Mouse (Mus musculus) midbrain, embryonic 10.5 days (tissue): ENCODE measurements at regions not wholly inside any gene's neighbourhood (a gene's known extent, or its start where the extent isn't known, plus 50 kb on each side); places are given as distances from the start of the nearest gene placed in this dataset.

Experiments used
- DNase-seq: peaks from one replicate; pipeline ENCODE4 v3.0.0-alpha.2; 2017; ENCODE audit warnings: low spot score
- H3K27ac ChIP-seq: fragments of 300-500 bp; sonication (generic); replicated peaks from 2 replicates; pipeline ENCODE4 v1.5.1; 2016; ENCODE audit warnings: mild to moderate bottlenecking
- H3K27me3 ChIP-seq: fragments of 300-500 bp; sonication (generic); 2 replicates; pipeline ENCODE4 v1.6.1; 2016; ENCODE audit warnings: low read depth, mild to moderate bottlenecking; ENCODE audit not compliant: poor library complexity, severe bottlenecking
- H3K36me3 ChIP-seq: fragments of 300-500 bp; sonication (generic); 2 replicates; pipeline ENCODE4 v1.6.1; 2016; ENCODE audit warnings: mild to moderate bottlenecking, moderate library complexity
- H3K4me1 ChIP-seq: fragments of 300-500 bp; sonication (generic); 2 replicates; pipeline ENCODE4 v1.6.1; 2016
- H3K4me3 ChIP-seq: fragments of 300-500 bp; sonication (generic); 2 replicates; pipeline ENCODE4 v1.5.1; 2016; ENCODE audit warnings: mild to moderate bottlenecking, moderate library complexity
- H3K9me3 ChIP-seq: fragments of 300-500 bp; sonication (generic); replicated peaks from 2 replicates; pipeline ENCODE4 v1.6.1; 2016; ENCODE audit warnings: mild to moderate bottlenecking
- WGBS: fragments of 180-500 bp; shearing (Covaris S2); methylation state at CpG from one replicate; pipeline ENCODE4 v1.1.7; 2016; 5-methylcytosine and 5-hydroxymethylcytosine counted together

DNA sequence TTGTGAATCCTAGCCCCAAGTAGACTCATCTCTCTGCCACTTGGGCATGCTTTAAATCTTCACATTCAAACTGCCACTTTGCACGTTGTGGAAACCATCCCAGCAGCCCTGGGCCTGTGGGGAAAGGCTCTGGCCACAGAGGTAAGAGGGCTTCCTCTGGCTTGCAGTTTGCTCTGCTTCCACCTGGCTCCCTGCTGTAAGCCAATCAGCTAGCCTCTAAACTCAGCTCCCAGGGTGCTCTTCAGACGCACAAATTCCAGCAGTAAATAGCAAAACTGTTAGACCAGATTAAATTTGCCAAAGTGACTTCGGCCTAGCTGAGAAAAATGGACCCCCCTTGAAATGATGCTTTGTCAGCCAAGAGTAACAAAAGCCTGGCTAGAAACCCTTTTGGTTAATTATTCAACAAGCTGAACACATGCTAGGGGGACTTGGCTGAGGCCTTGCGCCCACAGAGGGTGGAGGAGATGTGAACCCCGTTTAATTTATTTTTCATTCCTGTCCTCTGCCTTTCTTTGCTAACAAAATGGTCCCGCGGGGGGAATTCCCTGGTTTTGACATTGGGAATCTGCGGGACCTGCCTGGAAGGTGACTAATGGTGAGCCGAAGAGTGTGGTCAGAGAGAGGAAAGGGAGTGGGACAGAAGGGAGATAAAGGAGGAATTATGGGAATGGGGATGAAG is 84.1 kb upstream of the Cops8 start:
- WGBS, result 76% methylated on average over 9 of the region's 9 CpGs
- no peaks in the 10 kb centered on the region for H3K27me3 ChIP-seq
- no peaks in the 10 kb centered on the region for H3K36me3 ChIP-seq
- no peak for DNase-seq
- H3K9me3 ChIP-seq, result no peaks in the 10 kb centered on the region
- H3K27ac ChIP-seq, result 0 out of 2 replicates have a peak overlapping the region, but pooled peaks have one; percentile 39
- peaks cover 32% of the 10 kb centered on the region for H3K4me1 ChIP-seq
- no peak overlapping the region for H3K4me3 ChIP-seq

GRCm38 (mm10) chr1:90519284-90520275 is 83.2 kb upstream of the Cops8 start:
- Histone ChIP-seq H3K9me3 (no peaks in the 10 kb centered on the region), H3K4me3 (no peak overlapping the region), H3K4me1 (peaks cover 33% of the 10 kb centered on the region), H3K36me3 (no peaks in the 10 kb centered on the region), H3K27ac (peak overlapping the region; percentile 39), H3K27me3 (no peaks in the 10 kb centered on the region)
- DNase-seq, result no peak
- 71% methylated on average over 12 of the region's 12 CpGs for WGBS

DNA sequence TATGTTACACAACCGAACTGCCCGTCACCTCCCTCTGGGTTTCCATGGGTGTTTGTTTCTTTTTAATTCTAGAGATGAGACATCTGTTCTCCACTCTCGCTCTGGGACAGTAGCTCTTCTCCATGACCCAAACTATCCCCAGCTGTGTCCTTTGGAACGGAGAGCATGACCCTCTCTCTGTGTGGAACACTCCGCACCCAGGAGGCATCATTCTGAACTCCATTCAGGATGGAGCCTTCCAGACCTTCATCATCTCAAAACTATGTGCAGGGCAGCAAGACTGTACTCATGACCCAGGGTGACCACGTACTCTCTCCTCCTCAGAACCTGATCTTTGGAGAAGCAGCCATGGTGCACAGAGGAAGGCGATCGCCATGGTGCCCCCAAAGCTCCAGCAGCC is 80.5 kb upstream of the Cops8 start:
- Histone ChIP-seq H3K4me3 (no peak overlapping the region), H3K4me1 (peaks cover 30% of the 10 kb centered on the region), H3K9me3 (no peaks in the 10 kb centered on the region), H3K27ac (no peak overlapping the region), H3K27me3 (no peaks in the 10 kb centered on the region), H3K36me3 (no peaks in the 10 kb centered on the region)
- WGBS, result 87% methylated on average over 8 of the region's 8 CpGs
- DNase-seq, result no peak

DNA sequence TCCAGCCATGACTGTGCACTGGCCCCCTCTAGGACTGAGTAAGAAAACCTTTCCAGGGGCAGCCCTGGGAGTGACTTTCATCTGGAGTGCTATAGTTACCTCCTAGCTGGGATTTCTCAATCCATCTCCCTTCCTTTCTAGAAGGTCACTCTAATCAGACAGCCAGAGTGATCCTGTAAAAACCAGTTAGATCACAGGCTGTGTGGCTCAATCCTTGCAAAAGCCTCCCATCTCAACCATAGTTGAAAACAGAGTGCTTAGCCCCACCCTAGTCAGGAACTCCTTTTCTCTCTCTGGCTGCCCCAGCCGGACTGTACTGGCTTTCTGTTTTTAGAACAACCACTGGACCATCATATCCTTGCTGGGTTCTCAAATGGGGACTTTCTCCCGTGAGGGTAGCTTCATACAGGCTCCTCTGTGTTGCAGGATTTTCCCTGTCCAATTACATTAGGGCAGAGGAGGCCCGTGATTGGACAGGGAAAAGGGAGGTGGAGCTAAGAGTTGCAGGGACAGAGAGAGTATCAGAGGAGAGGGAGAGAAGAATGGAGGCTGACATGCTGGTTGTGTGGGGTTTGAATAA is 78.0 kb upstream of the Cops8 start:
- no peak overlapping the region for H3K4me3 ChIP-seq
- H3K9me3 ChIP-seq, result no peaks in the 10 kb centered on the region
- H3K27me3 ChIP-seq, result no peaks in the 10 kb centered on the region
- no peaks in the 10 kb centered on the region for H3K36me3 ChIP-seq
- H3K27ac ChIP-seq, result 0 out of 2 replicates have a peak overlapping the region, but pooled peaks have one; percentile 9
- WGBS, result 33% methylated on average over 3 of the region's 3 CpGs
- no peak for DNase-seq
- H3K4me1 ChIP-seq, result peaks cover 29% of the 10 kb centered on the region

DNA sequence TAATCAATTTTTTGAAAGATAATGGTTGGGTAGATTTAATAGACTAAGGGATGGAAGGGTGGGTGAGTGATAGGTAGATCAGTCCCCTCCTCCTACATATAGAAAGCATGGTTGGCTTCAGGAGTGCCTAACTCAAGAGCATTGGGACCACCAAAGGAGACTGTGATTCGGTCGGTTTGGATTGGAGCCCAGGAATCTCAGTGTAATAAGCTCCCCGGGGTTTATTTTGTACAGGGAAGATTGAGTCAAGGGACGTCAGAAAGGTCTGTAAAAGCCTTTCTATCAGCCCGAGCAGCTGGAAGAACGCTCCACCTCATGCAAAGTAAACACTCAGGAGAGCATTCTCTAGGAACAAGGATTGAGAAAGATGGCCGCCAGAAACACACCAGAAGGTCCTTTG is 76.5 kb upstream of the Cops8 start:
- H3K27me3 ChIP-seq, result no peaks in the 10 kb centered on the region
- no peak for DNase-seq
- H3K4me1 ChIP-seq, result peaks cover 22% of the 10 kb centered on the region
- H3K36me3 ChIP-seq, result no peaks in the 10 kb centered on the region
- H3K4me3 ChIP-seq, result no peak overlapping the region
- H3K27ac ChIP-seq, result peak overlapping the region; percentile 49; the same call in 1 of the 2 replicates
- H3K9me3 ChIP-seq, result no peaks in the 10 kb centered on the region
- 87% methylated on average over 7 of the region's 7 CpGs for WGBS

DNA sequence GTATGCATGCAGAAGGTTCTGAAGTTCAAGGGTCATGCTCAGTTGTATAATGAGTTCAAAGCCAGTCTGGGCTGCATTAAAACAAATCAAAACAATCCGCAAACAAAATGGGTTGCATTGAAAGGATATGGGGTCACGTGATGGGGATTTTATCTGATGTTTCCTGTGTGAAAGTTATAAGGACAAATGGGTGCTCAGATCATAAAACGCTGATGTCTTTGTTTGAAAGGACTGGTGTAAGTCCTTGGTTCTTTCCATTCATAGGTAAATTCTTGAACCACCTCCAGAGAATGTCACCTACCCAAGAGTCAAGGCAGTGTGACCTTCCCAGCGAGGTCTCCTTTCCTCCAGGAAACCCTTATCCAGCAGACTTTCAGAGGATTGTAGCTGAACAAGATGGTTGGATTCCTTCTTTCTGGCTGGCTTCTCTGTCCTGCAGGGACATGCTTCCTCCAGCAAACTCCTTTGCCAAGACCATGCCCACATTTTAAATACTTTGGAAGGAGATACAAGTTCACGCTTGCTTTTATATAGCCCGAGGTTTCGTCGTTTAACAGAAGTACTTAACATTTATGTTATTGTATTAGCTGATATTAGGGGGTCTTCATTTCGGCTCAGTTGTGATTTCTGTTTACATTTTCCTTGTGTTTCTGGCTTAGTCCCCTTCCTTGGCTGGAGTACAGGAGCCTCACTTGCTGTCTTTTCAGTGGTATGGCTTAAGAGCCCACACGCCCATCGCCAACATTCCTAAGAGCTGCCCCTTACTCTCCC is 74.6 kb upstream of the Cops8 start:
- H3K27ac ChIP-seq, result peak overlapping the region; percentile 38
- WGBS, result 76% methylated on average over 11 of the region's 11 CpGs

GRCm38 (mm10) chr1:90533481-90533880 is 69.3 kb upstream of the Cops8 start:
- H3K4me3 ChIP-seq, result no peak overlapping the region
- no peaks in the 10 kb centered on the region for H3K27me3 ChIP-seq
- H3K27ac ChIP-seq, result no peak overlapping the region
- no peak for DNase-seq
- H3K36me3 ChIP-seq, result no peaks in the 10 kb centered on the region
- no peaks in the 10 kb centered on the region for H3K9me3 ChIP-seq
- H3K4me1 ChIP-seq, result peaks cover 13% of the 10 kb centered on the region
- WGBS, result 93% methylated on average over 6 of the region's 6 CpGs

More for the DNA sequence above, 74.6 kb upstream of the Cops8 start:
- DNase-seq, result no peak
- no peak overlapping the region for H3K4me3 ChIP-seq
- no peaks in the 10 kb centered on the region for H3K27me3 ChIP-seq
- H3K36me3 ChIP-seq, result no peaks in the 10 kb centered on the region
- H3K9me3 ChIP-seq, result no peaks in the 10 kb centered on the region
- H3K4me1 ChIP-seq, result peaks cover 27% of the 10 kb centered on the region

DNA sequence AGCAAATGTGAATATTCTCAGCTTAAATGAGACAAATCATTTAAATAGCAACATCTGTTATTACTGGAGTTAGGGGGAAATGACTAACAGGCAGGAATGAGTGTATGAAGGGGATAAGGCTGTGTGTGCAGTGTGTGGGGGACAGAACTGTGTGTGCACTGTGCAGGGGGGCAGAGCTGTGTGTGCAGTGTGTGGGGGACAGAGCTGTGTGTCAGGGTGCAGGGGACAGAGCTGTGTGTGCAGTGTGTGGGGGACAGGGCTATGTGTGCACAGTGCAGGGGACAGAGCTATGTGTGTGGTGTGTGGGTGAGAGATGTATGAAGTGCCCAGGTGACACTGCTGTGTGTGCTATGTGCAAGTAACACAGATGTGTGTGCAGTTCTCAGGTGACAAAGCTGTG is 66.7 kb upstream of the Cops8 start:
- H3K36me3 ChIP-seq, result no peaks in the 10 kb centered on the region
- peaks cover 9% of the 10 kb centered on the region for H3K4me1 ChIP-seq
- H3K9me3 ChIP-seq, result peaks cover 6% of the 10 kb centered on the region
- no peak for DNase-seq
- H3K4me3 ChIP-seq, result no peak overlapping the region
- H3K27me3 ChIP-seq, result no peaks in the 10 kb centered on the region
- H3K27ac ChIP-seq, result 0 out of 2 replicates have a peak overlapping the region, but pooled peaks have one; percentile 33

DNA sequence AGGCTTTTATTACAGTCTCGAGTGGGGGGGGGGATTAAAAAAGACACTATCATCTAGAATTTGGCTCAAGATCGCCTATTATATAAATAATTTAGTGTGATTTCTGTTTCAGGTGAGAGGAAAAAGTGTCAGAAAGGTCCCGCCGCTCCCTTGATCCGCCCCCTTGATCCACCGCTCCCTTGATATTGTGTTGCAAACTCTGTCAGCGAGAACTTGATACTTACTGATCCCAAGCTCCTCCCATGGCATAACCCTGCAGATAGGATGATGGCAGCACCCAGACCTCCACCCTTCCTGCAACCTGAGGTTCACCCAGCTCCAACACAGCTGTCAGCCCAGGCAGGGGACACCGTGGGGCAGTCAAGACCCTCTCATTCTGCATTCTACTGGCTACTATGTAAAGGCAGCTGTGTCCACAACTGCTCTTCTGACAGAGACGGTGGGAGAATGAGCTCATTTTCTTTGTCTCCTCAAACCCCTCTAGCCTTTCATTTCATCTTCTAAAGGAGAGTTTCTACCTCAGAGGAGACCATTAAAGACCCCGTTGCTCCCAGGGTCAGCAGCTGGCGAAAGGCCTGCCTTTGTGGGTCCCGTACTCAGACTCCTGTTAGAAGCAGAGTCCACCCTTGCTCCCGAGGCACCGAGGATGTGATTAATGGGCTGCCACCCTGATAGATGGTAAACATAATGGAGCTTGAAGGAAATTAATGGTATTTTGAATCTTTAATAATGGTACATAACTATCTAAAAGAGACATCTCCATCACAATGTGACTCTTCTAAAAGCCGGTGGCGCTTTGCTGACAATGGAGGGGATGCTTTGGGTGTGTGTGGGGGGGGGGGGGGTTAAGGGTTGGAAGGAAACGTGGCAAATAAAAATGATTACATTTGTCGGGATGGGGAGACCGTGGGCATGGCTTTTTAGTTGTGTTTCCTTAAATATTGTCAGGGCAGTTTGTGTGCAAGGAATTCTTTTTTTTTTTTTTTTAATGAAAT is 58.7 kb upstream of the Cops8 start:
- WGBS, result 33% methylated on average over 19 of the region's 19 CpGs
- peaks cover 37% of the 10 kb centered on the region for H3K4me1 ChIP-seq
- peak overlapping the region; percentile 82 for H3K27ac ChIP-seq
- H3K36me3 ChIP-seq, result no peaks in the 10 kb centered on the region
- DNase-seq, result peak; percentile 56
- H3K4me3 ChIP-seq, result no peak overlapping the region
- peaks cover 18% of the 10 kb centered on the region for H3K9me3 ChIP-seq
- H3K27me3 ChIP-seq, result peaks cover 3% of the 10 kb centered on the region; the same call in 1 of the 2 replicates

DNA sequence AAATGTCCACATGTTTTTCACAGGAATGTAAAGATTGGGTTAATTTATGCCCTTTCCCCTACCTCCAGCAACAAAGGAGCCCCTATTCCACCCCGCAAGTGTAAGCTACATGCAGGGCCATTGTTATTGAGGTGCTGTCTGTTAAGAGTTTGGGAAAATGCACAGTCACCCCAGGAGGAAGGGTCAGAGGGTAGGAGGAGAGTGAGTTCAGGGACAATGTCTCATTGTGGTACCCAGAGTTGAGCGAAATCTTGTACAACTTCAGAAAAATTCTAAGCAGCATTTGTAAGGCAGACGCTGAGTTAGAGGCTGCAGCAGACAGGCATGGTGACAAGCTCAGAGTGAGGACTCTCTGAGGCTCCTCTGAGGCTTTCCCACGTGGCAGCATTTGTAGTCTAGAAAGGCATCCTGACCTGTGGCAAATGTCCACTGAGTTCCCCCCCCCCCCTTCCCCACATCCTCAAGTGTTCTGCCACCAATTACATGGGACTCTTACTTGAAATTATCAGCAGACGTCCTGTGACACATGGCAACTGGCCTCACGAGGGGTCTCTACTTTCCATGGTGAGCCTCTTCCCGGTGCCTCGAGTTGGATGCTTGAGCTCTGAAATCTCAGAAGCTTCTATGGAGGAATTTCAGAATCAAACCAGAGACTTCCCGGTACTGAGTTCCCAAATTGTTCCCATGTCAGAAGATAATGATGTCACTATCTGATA is 57.8 kb upstream of the Cops8 start:
- peak; percentile 36 for DNase-seq
- Histone ChIP-seq H3K36me3 (no peaks in the 10 kb centered on the region), H3K27ac (peak overlapping the region; percentile 82), H3K27me3 (peaks cover 3% of the 10 kb centered on the region; the same call in 1 of the 2 replicates), H3K4me1 (peaks cover 37% of the 10 kb centered on the region), H3K9me3 (peaks cover 18% of the 10 kb centered on the region), H3K4me3 (no peak overlapping the region)
- WGBS, result 37% methylated on average over 9 of the region's 9 CpGs

DNA sequence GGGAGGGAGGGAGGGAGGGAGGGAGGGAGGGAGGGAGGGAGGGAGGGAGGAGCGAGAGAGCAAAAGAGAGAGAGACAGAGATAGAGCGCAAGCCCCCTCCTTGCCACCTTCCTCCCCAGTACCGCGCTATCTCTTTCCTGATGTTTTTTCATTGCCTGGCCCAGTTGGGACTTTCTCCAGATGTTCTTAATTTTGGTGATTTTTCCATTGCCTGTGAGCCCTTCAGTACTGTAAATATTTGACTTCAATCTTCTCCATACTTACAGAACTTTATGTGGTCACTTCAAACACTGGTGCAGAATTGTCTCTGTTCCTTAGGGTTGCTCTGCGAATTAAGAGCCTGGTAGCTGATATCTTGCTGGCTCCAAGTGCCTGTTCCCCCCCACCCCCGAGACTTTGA is 50.1 kb upstream of the Cops8 start:
- no peak for DNase-seq
- Histone ChIP-seq H3K27me3 (peaks cover 3% of the 10 kb centered on the region; the same call in 1 of the 2 replicates), H3K36me3 (no peaks in the 10 kb centered on the region), H3K27ac (no peak overlapping the region), H3K4me3 (no peak overlapping the region), H3K4me1 (peaks cover 20% of the 10 kb centered on the region), H3K9me3 (no peaks in the 10 kb centered on the region)
- 79% methylated on average over 6 of the region's 6 CpGs for WGBS
